Mouse (Mus musculus) limb, embryonic 12.5 days (tissue): ENCODE measurements around the gene Cwc25. TPM values are rescaled to one million over a fixed set of nuclear protein-coding genes. Genes with fewer than 3 reads are reported as not detected.
A peak's percentile ranks its signal among the peaks of the same experiment; 100 is the strongest.
"Not testable (repeated sequence)": the region's sequence is repeated elsewhere in the genome, so short reads cannot be mapped to it uniquely, and the experiment has no call there.

Experiments used
- ATAC-seq: fragments of 200-750 bp; cut with Nextera tagmentation; 2 replicates; pipeline ENCODE4 v1.8.0; 2017; ENCODE audit warnings: low read depth, moderate TSS enrichment; ENCODE audit not compliant: insufficient number of reproducible peaks, insufficient read depth, low FRiP score, low TSS enrichment
- H3K27ac ChIP-seq: fragments of 300-500 bp; sonication (generic); 2 replicates; pipeline ENCODE4 v1.5.1; 2016; ENCODE audit warnings: mild to moderate bottlenecking, moderate library complexity
- H3K27me3 ChIP-seq: fragments of 300-500 bp; sonication (generic); 2 replicates; pipeline ENCODE4 v1.6.1; 2016; ENCODE audit warnings: mild to moderate bottlenecking, moderate library complexity
- H3K36me3 ChIP-seq: fragments of 300-500 bp; sonication (generic); 2 replicates; pipeline ENCODE4 v1.6.1; 2016; ENCODE audit warnings: mild to moderate bottlenecking, moderate library complexity
- H3K4me1 ChIP-seq: fragments of 300-500 bp; sonication (generic); replicated peaks from 2 replicates; pipeline ENCODE4 v1.6.1; 2016
- H3K4me2 ChIP-seq: fragments of 300-500 bp; sonication (generic); 2 replicates; pipeline ENCODE4 v1.6.1; 2016; ENCODE audit warnings: mild to moderate bottlenecking, moderate library complexity
- H3K4me3 ChIP-seq: fragments of 300-500 bp; sonication (generic); replicated peaks from 2 replicates; pipeline ENCODE4 v1.5.1; 2016; ENCODE audit warnings: mild to moderate bottlenecking
- H3K9ac ChIP-seq: fragments of 300-500 bp; sonication (generic); replicated peaks from 2 replicates; pipeline ENCODE4 v1.6.1; 2016; ENCODE audit warnings: mild to moderate bottlenecking, moderate library complexity
- H3K9me3 ChIP-seq: fragments of 300-500 bp; sonication (generic); 2 replicates; pipeline ENCODE4 v1.6.1; 2016; ENCODE audit warnings: mild to moderate bottlenecking, moderate library complexity
- WGBS: fragments of 180-500 bp; shearing (Covaris S2); methylation state at CpG from one replicate; pipeline ENCODE4 v1.1.7; 2016; 5-methylcytosine and 5-hydroxymethylcytosine counted together
- polyA plus RNA-seq: library from polyadenylated mRNA; unstranded; fragments of >200 nt; fragmentation: Nextera tagmentation; extraction: Ambion mirVana; gene quantifications from 2 replicates; pipeline ENCODE4 v1.2.1, GENCODE M21; 2016

Cwc25 gene
- polyA plus RNA-seq, 1 experiment from 2014 or later = 25.6 TPM

GRCm38 (mm10) chr11:97710067-97710466 is 56.3 kb downstream of the Cwc25 start:
- ATAC-seq, H3K27ac ChIP-seq, H3K4me1 ChIP-seq, H3K4me2 ChIP-seq, H3K9me3 ChIP-seq, H3K9ac ChIP-seq, H3K27me3 ChIP-seq, H3K4me3 ChIP-seq: not testable (repeated sequence)
- H3K36me3 ChIP-seq = peaks cover 83% of the 10 kb centered on the region
- WGBS = 74% methylated on average over 2 of the region's 2 CpGs

GRCm38 (mm10) chr11:97703039-97703826 is 63.1 kb downstream of the Cwc25 start, which contains the start of gene Psmb3:
Gene Psmb3, plus strand, starts transcription at chr11:97703399.
- peak within 1 kb of the TSS; percentile 87 for H3K27ac ChIP-seq
- H3K27me3 ChIP-seq = no peaks in the 10 kb centered on the region
- H3K9me3 ChIP-seq = no peaks in the 10 kb centered on the region
- H3K4me2 ChIP-seq = peak within 1 kb of the TSS; percentile 88
- H3K36me3 ChIP-seq = peaks cover 26% of the 10 kb centered on the region
- H3K4me1 ChIP-seq = peaks cover 26% of the 10 kb centered on the region
- peak within 1 kb of the TSS; percentile 82 for H3K4me3 ChIP-seq
- peak within 1 kb of the TSS; percentile 78 for H3K9ac ChIP-seq
- peak; percentile 90 for ATAC-seq
- WGBS = under 1% methylated on average over 35 of the region's 35 CpGs

- ATAC-seq = no peak
- under 1% methylated on average over 24 of the region's 24 CpGs for WGBS
Measured at GRCm38 (mm10) chr11:97702393-97702745, 64.0 kb downstream of the Cwc25 start.

GRCm38 (mm10) chr11:97701581-97702392 is 64.6 kb downstream of the Cwc25 start:
- no peaks in the 10 kb centered on the region for H3K9me3 ChIP-seq
- H3K4me3 ChIP-seq = peak overlapping the region; percentile 85
- peaks cover 40% of the 10 kb centered on the region for H3K4me1 ChIP-seq
- no peaks in the 10 kb centered on the region for H3K27me3 ChIP-seq
- peak overlapping the region; percentile 88 for H3K4me2 ChIP-seq
- peak overlapping the region; percentile 87; the same call in 1 of the 2 replicates for H3K27ac ChIP-seq
- WGBS = 55% methylated on average over 15 of the region's 15 CpGs
- no peak for ATAC-seq
- peaks cover 11% of the 10 kb centered on the region for H3K36me3 ChIP-seq
- H3K9ac ChIP-seq = 0 out of 2 replicates have a peak overlapping the region, but pooled peaks have one; percentile 91

More at GRCm38 (mm10) chr11:97702393-97702745, 64.0 kb downstream of the Cwc25 start:
- H3K27ac ChIP-seq = peak overlapping the region; percentile 87
- no peaks in the 10 kb centered on the region for H3K27me3 ChIP-seq
- peak overlapping the region; percentile 88 for H3K4me2 ChIP-seq
- peaks cover 34% of the 10 kb centered on the region for H3K4me1 ChIP-seq
- no peaks in the 10 kb centered on the region for H3K9me3 ChIP-seq
- H3K36me3 ChIP-seq = peaks cover 17% of the 10 kb centered on the region
- peak overlapping the region; percentile 60 for H3K9ac ChIP-seq
- peak overlapping the region; percentile 82 for H3K4me3 ChIP-seq

- peak overlapping the region; percentile 88 for H3K4me2 ChIP-seq
- peak overlapping the region; percentile 85 for H3K4me3 ChIP-seq
- peak overlapping the region; percentile 97 for H3K27ac ChIP-seq
- no peaks in the 10 kb centered on the region for H3K27me3 ChIP-seq
- H3K9me3 ChIP-seq = no peaks in the 10 kb centered on the region
- H3K4me1 ChIP-seq = peaks cover 48% of the 10 kb centered on the region
- peaks cover 3% of the 10 kb centered on the region; the same call in 1 of the 2 replicates for H3K36me3 ChIP-seq
- ATAC-seq = no peak
- H3K9ac ChIP-seq = peak overlapping the region; percentile 91
- 16% methylated on average over 30 of the region's 30 CpGs for WGBS
Measured at GRCm38 (mm10) chr11:97700746-97701580, 65.4 kb downstream of the Cwc25 start.

GRCm38 (mm10) chr11:97700003-97700745 is 66.2 kb downstream of the Cwc25 start, which contains the start of gene Pcgf2:
Gene Pcgf2, minus strand, starts transcription at chr11:97700497.
- Histone ChIP-seq H3K9me3 (no peaks in the 10 kb centered on the region), H3K4me2 (peak within 1 kb of the TSS; percentile 88), H3K9ac (peak within 1 kb of the TSS; percentile 91), H3K27ac (peak within 1 kb of the TSS; percentile 97), H3K27me3 (no peaks in the 10 kb centered on the region), H3K36me3 (peaks cover 3% of the 10 kb centered on the region; the same call in 1 of the 2 replicates), H3K4me1 (peaks cover 56% of the 10 kb centered on the region), H3K4me3 (peak within 1 kb of the TSS; percentile 85)
- under 1% methylated on average over 81 of the region's 85 CpGs for WGBS
- ATAC-seq = no peak

GRCm38 (mm10) chr11:97699626-97700002 is 66.7 kb downstream of the Cwc25 start:
- peak overlapping the region; percentile 97 for H3K27ac ChIP-seq
- H3K9me3 ChIP-seq = no peaks in the 10 kb centered on the region
- H3K4me3 ChIP-seq = peak overlapping the region; percentile 85
- H3K36me3 ChIP-seq = peaks cover 5% of the 10 kb centered on the region; the same call in 1 of the 2 replicates
- peak overlapping the region; percentile 91 for H3K9ac ChIP-seq
- H3K4me2 ChIP-seq = peak overlapping the region; percentile 88
- peaks cover 60% of the 10 kb centered on the region for H3K4me1 ChIP-seq
- ATAC-seq = no peak
- WGBS = 0% methylated on average over 6 of the region's 9 CpGs
- no peaks in the 10 kb centered on the region for H3K27me3 ChIP-seq

GRCm38 (mm10) chr11:97698741-97699611 is 67.4 kb downstream of the Cwc25 start:
- Histone ChIP-seq H3K4me3 (peak overlapping the region; percentile 85), H3K4me1 (peaks cover 60% of the 10 kb centered on the region), H3K9me3 (no peaks in the 10 kb centered on the region), H3K9ac (peak overlapping the region; percentile 91), H3K4me2 (peak overlapping the region; percentile 88), H3K36me3 (peaks cover 5% of the 10 kb centered on the region; the same call in 1 of the 2 replicates), H3K27me3 (no peaks in the 10 kb centered on the region), H3K27ac (peak overlapping the region; percentile 97)
- no peak for ATAC-seq
- WGBS = under 1% methylated on average over 60 of the region's 63 CpGs

GRCm38 (mm10) chr11:97697891-97698529 is 68.3 kb downstream of the Cwc25 start:
- Histone ChIP-seq H3K27ac (peak overlapping the region; percentile 97), H3K36me3 (peaks cover 14% of the 10 kb centered on the region; the same call in 1 of the 2 replicates), H3K4me1 (peaks cover 62% of the 10 kb centered on the region), H3K4me2 (peak overlapping the region; percentile 88), H3K4me3 (peak overlapping the region; percentile 85), H3K9ac (peak overlapping the region; percentile 91), H3K27me3 (no peaks in the 10 kb centered on the region), H3K9me3 (no peaks in the 10 kb centered on the region)
- no peak; the same call in 1 of the 2 replicates for ATAC-seq
- WGBS = under 1% methylated on average over 14 of the region's 14 CpGs
